Comparison of ENCODE assay signal across 7 mouse cellular contexts in the genomic region with DNA sequence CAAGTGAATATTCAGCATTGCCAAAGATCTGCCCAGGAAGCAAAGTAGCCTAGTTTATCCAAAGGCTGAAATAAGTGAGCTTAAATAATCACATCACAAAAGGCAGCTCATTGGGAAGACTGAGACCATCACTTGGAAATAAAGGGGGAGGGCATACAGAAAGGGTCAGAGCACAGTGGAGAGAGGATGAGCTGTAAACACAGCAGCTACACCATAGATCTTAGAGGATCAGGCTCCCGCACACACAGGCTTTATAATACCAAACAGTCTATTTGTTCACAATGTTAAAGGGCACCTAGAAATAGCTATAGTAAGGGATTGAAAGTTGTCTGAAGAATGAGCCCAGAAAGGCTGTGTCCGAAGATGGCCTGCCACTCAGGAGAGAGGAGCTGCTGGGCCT. TPM values are rescaled to one million over a fixed set of nuclear protein-coding genes. Genes with fewer than 3 reads are reported as not detected.
DNase-seq lines count a peak whose midpoint lies in the region; ATAC-seq and TF ChIP-seq lines count a peak whose summit lies in the region.

No protein-coding gene starts in this region.

- peak; percentile 9; the same call in 1 of the 2 replicates for ATAC-seq in lung, postnatal 0 days
- no peak for ATAC-seq in limb, embryonic 12.5 days (ENCODE audit: insufficient number of reproducible peaks, insufficient read depth, low FRiP score, low TSS enrichment, low read depth)
- no peak; the same call in 1 of the 2 replicates for ATAC-seq in stomach, embryonic 14.5 days (ENCODE audit: insufficient number of reproducible peaks, insufficient read depth, low FRiP score, low read depth)

- peak overlapping the region; percentile 44 for H3K9ac ChIP-seq in lung, postnatal 0 days (replicated peaks; ENCODE audit: low read depth)
- H3K9ac ChIP-seq in limb, embryonic 12.5 days (replicated peaks) = peak overlapping the region; percentile 85
- peak overlapping the region; percentile 59 for H3K9ac ChIP-seq in stomach, embryonic 14.5 days (replicated peaks; ENCODE audit: low read depth, low read length)

- H3K4me2 ChIP-seq in lung, postnatal 0 days (replicated peaks; ENCODE audit: low read depth, low read length) = peak overlapping the region; percentile 68
- peak overlapping the region; percentile 72 for H3K4me2 ChIP-seq in limb, embryonic 12.5 days
- H3K4me2 ChIP-seq in stomach, embryonic 14.5 days (replicated peaks; ENCODE audit: low read depth, low read length) = peak overlapping the region; percentile 63

- H3K27me3 ChIP-seq in lung, postnatal 0 days (replicated peaks; ENCODE audit: insufficient read depth, low read length) = no peaks in the 10 kb centered on the region
- H3K27me3 ChIP-seq in forebrain, embryonic 10.5 days (ENCODE audit: poor library complexity, severe bottlenecking) = no peaks in the 10 kb centered on the region
- H3K27me3 ChIP-seq in limb, embryonic 12.5 days = no peaks in the 10 kb centered on the region
- no peaks in the 10 kb centered on the region for H3K27me3 ChIP-seq in stomach, embryonic 14.5 days (ENCODE audit: control insufficient read depth, insufficient read depth, low read length)

- H3K36me3 ChIP-seq in lung, postnatal 0 days (ENCODE audit: insufficient read depth, low read length) = no peaks in the 10 kb centered on the region
- H3K36me3 ChIP-seq in forebrain, embryonic 10.5 days (replicated peaks) = peaks cover 3% of the 10 kb centered on the region; the same call in 1 of the 2 replicates
- peaks cover 5% of the 10 kb centered on the region for H3K36me3 ChIP-seq in limb, embryonic 12.5 days
- no peaks in the 10 kb centered on the region; the same call in 1 of the 2 replicates for H3K36me3 ChIP-seq in stomach, embryonic 14.5 days (ENCODE audit: control insufficient read depth, insufficient read depth, low read length)

- H3K4me1 ChIP-seq in lung, postnatal 0 days (ENCODE audit: insufficient read depth, low read depth, low read length) = peaks cover 3% of the 10 kb centered on the region; the same call in 1 of the 2 replicates
- peaks cover 13% of the 10 kb centered on the region for H3K4me1 ChIP-seq in forebrain, embryonic 10.5 days
- peaks cover 10% of the 10 kb centered on the region for H3K4me1 ChIP-seq in limb, embryonic 12.5 days (replicated peaks)
- H3K4me1 ChIP-seq in stomach, embryonic 14.5 days (ENCODE audit: control insufficient read depth, insufficient read depth, low read length) = no peaks in the 10 kb centered on the region

- TF ChIP-seq CTCF in lung, postnatal 0 days (IDR thresholded peaks at IDR 0.05) = no peak

- peak overlapping the region; percentile 71 for H3K27ac ChIP-seq in lung, postnatal 0 days (ENCODE audit: low read length)
- peak overlapping the region; percentile 88 for H3K27ac ChIP-seq in forebrain, embryonic 10.5 days
- peak overlapping the region; percentile 35; the same call in 1 of the 2 replicates for H3K27ac ChIP-seq in limb, embryonic 12.5 days
- no peak overlapping the region for H3K27ac ChIP-seq in stomach, embryonic 14.5 days (ENCODE audit: low read length)

- no peak for DNase-seq in lung, postnatal 0 days (ENCODE audit: low spot score)
- DNase-seq in lung, postnatal 36 days = no peak
- DNase-seq in forebrain, embryonic 10.5 days (ENCODE audit: extremely low spot score, low spot score) = no peak
- DNase-seq in adrenal gland, postnatal 14 days = no peak
- no peak for DNase-seq in yolk sac, embryonic 10.5 days (ENCODE audit: low spot score)

- WGBS in lung, postnatal 0 days = 29% methylated on average over 2 of the region's 2 CpGs
- 13% methylated on average over 2 of the region's 2 CpGs for WGBS in forebrain, embryonic 10.5 days
- WGBS in limb, embryonic 12.5 days = 27% methylated on average over 2 of the region's 2 CpGs
- 19% methylated on average over 2 of the region's 2 CpGs for WGBS in stomach, embryonic 14.5 days

- no peaks in the 10 kb centered on the region for H3K9me3 ChIP-seq in lung, postnatal 0 days (ENCODE audit: low read length)
- H3K9me3 ChIP-seq in forebrain, embryonic 10.5 days = no peaks in the 10 kb centered on the region
- no peaks in the 10 kb centered on the region for H3K9me3 ChIP-seq in limb, embryonic 12.5 days
- no peaks in the 10 kb centered on the region for H3K9me3 ChIP-seq in stomach, embryonic 14.5 days (ENCODE audit: control insufficient read depth, low read depth, low read length)

- peak overlapping the region; percentile 38 for H3K4me3 ChIP-seq in lung, postnatal 0 days (ENCODE audit: low read depth, low read length)
- peak overlapping the region; percentile 57 for H3K4me3 ChIP-seq in forebrain, embryonic 10.5 days
- peak overlapping the region; percentile 49 for H3K4me3 ChIP-seq in limb, embryonic 12.5 days (replicated peaks)
- peak overlapping the region; percentile 41 for H3K4me3 ChIP-seq in stomach, embryonic 14.5 days (ENCODE audit: low read depth, low read length)

- TF ChIP-seq EP300 in lung, postnatal 0 days (IDR thresholded peaks at IDR 0.05) = no peak

RNA-seq across cellular contexts. Expression of a gene that starts 21.8 kb away (rescaled TPM):
- polyA plus RNA-seq in lung, postnatal 0 days (2015; fragmentation: Nextera tagmentation; extraction: Ambion mirVana) = 0.05 and 0.11 TPM in 2 replicates
- 0.31 and 0.38 TPM in 2 replicates for polyA plus RNA-seq in forebrain, embryonic 10.5 days (2016; fragmentation: Nextera tagmentation; extraction: Ambion mirVana)
- polyA plus RNA-seq in limb, embryonic 12.5 days (2016; fragmentation: Nextera tagmentation; extraction: Ambion mirVana) = 0.19 and 0.21 TPM in 2 replicates
- polyA plus RNA-seq in stomach, embryonic 14.5 days (2014; fragmentation: Nextera tagmentation; extraction: Ambion mirVana) = 0.21 and 0.41 TPM in 2 replicates
- total RNA-seq in adrenal gland, postnatal 14 days (2021) = not detected in 2 replicates

RNA-seq across cellular contexts. Expression of a gene that starts 23.7 kb away (rescaled TPM):
- polyA plus RNA-seq in lung, postnatal 0 days (2015; fragmentation: Nextera tagmentation; extraction: Ambion mirVana) = 4.6 and 6.6 TPM in 2 replicates
- 1.1 and 1.9 TPM in 2 replicates for polyA plus RNA-seq in forebrain, embryonic 10.5 days (2016; fragmentation: Nextera tagmentation; extraction: Ambion mirVana)
- 2.8 and 4.0 TPM in 2 replicates for polyA plus RNA-seq in limb, embryonic 12.5 days (2016; fragmentation: Nextera tagmentation; extraction: Ambion mirVana)
- 19.7 and 20.2 TPM in 2 replicates for polyA plus RNA-seq in stomach, embryonic 14.5 days (2014; fragmentation: Nextera tagmentation; extraction: Ambion mirVana)
- total RNA-seq in adrenal gland, postnatal 14 days (2021) = 5.7 and 6.4 TPM in 2 replicates

RNA-seq across cellular contexts. Expression of a gene that starts 46.8 kb away (rescaled TPM):
- polyA plus RNA-seq in lung, postnatal 0 days (2015; fragmentation: Nextera tagmentation; extraction: Ambion mirVana) = 9.4 and 13.3 TPM in 2 replicates
- polyA plus RNA-seq in forebrain, embryonic 10.5 days (2016; fragmentation: Nextera tagmentation; extraction: Ambion mirVana) = 62.4 and 66.2 TPM in 2 replicates
- polyA plus RNA-seq in limb, embryonic 12.5 days (2016; fragmentation: Nextera tagmentation; extraction: Ambion mirVana) = 53.4 and 54.0 TPM in 2 replicates
- polyA plus RNA-seq in stomach, embryonic 14.5 days (2014; fragmentation: Nextera tagmentation; extraction: Ambion mirVana) = 30.5 and 32.0 TPM in 2 replicates
- total RNA-seq in adrenal gland, postnatal 14 days (2021) = 23.7 and 27.7 TPM in 2 replicates
